Mouse (Mus musculus): Measurements from ENCODE around the gene Tmem38a.

The Tmem38a gene

GRCm38 (mm10) chr8:72587806-72588205 is 16.0 kb downstream of the Tmem38a start:
- no peak for DNase-seq

DNA sequence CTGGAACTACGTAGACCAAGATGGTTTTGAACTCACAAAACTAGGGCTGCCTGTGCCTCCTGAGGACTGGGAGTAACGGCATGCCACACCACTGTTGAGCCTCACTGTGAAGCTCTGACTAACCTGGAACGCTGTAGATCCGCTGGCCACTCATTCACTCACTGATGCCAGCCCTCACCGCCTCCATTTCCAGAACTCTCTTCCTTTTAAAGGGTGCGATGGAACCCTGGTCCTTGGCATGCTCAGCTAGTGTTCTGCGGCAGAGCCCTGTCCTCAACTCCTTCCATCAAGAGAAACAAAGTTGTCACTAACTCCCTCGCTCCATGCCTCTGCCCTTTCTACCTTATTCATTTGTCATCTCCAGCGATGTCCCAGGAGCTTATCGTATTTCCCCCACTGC is 17.0 kb downstream of the Tmem38a start:
- no peak for DNase-seq

- no peak for DNase-seq
Observed at GRCm38 (mm10) chr8:72589286-72589685, 17.4 kb downstream of the Tmem38a start.

DNA sequence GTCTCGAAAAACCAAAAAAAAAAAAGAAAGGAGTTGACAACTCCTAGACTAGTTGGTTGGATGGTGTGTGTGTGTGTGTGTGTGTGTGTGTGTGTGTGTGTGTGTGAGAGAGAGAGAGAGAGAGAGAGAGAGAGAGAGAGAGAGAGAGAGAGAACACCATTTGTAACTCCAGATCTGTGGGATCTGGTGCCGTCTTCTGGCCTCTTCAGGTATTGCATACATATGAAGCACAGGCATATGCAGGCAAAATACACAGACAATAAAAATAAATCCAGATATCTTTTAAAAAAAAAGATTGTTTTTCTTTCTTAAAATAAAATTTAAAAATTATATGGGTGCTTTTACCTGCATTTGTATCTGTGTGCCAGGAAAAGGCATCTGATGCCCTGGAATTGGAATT is 18.3 kb downstream of the Tmem38a start:
- DNase-seq: peak; percentile 46
